Mouse (Mus musculus) CH12.LX (cell line): ENCODE results near the gene Znrf4. TPM values are rescaled to one million over a fixed set of nuclear protein-coding genes. Genes with fewer than 3 reads are reported as not detected.

ENCODE experiments used
- DNase-seq: peaks from one replicate; pipeline ENCODE4 v3.0.0-alpha.2; 2013; ENCODE audit errors: extremely low read depth
- H3K27ac ChIP-seq: 2 replicates; pipeline ENCODE4 v1.5.1; 2012; ENCODE audit warnings: low read depth, mild to moderate bottlenecking, control low read depth, moderate library complexity; ENCODE audit not compliant: insufficient read depth
- H3K27me3 ChIP-seq: replicated peaks from 2 replicates; pipeline ENCODE3; 2012; ENCODE audit warnings: inconsistent platforms
- H3K36me3 ChIP-seq, 2 experiments: replicated peaks in 1 of 2; 2 replicates each; pipeline versions ENCODE3 to v1.6.1; 2012; ENCODE audit warnings: inconsistent platforms in 1 of 2, low read length in 1 of 2, mild to moderate bottlenecking in 1 of 2, mixed read lengths in 1 of 2, moderate library complexity in 1 of 2; ENCODE audit not compliant: control insufficient read depth in 1 of 2, insufficient read depth in 1 of 2
- H3K4me1 ChIP-seq, 2 experiments: 2 replicates each; pipeline ENCODE4 v1.6.1; 2012; ENCODE audit warnings: inconsistent platforms in 1 of 2, moderate library complexity in 1 of 2; ENCODE audit not compliant: insufficient read depth in 2 of 2, control insufficient read depth in 1 of 2
- H3K4me2 ChIP-seq: 2 replicates; pipeline ENCODE4 v1.6.1; 2012; ENCODE audit warnings: low read depth, mild to moderate bottlenecking, control low read depth; ENCODE audit not compliant: poor library complexity, insufficient read depth, severe bottlenecking
- H3K4me3 ChIP-seq, 3 experiments: fragments of 150-350 bp in 1 of 3; sonication (generic) in 1 of 3; replicated peaks in 1 of 3; 2 replicates each; pipeline versions ENCODE3 to v1.5.1; 2011 to 2012; ENCODE audit warnings: low read depth in 2 of 3, low read length in 2 of 3, mild to moderate bottlenecking in 2 of 3, moderate library complexity in 2 of 3, control low read depth in 1 of 3, improper control_type of control experiment in 1 of 3, inconsistent platforms in 1 of 3, mixed read lengths in 1 of 3; ENCODE audit not compliant: poor library complexity in 1 of 3
- H3K79me2 ChIP-seq: replicated peaks from 2 replicates; pipeline ENCODE4 v1.6.1; 2012; ENCODE audit warnings: mild to moderate bottlenecking, moderate library complexity; ENCODE audit not compliant: control insufficient read depth, poor library complexity, insufficient read depth, severe bottlenecking; ENCODE audit errors: extremely low read depth
- H3K9ac ChIP-seq: 2 replicates; pipeline ENCODE4 v1.6.1; 2012; ENCODE audit warnings: low read depth, mild to moderate bottlenecking, control low read depth, moderate library complexity; ENCODE audit not compliant: insufficient read depth
- H3K9me3 ChIP-seq: replicated peaks from 2 replicates; pipeline ENCODE3; 2012; ENCODE audit warnings: low read length, inconsistent platforms, mixed read lengths
- BHLHE40 ChIP-seq: IDR thresholded peaks from 2 replicates; pipeline ENCODE4 v1.6.1; 2011; ENCODE audit warnings: mild to moderate bottlenecking, low read depth, low read length, improper control_type of control experiment
- CHD1 ChIP-seq: IDR thresholded peaks from 2 replicates; pipeline ENCODE4 v1.6.1; 2012; ENCODE audit warnings: low read depth, low read length, improper control_type of control experiment, inconsistent platforms
- CTCF ChIP-seq, 2 experiments: IDR thresholded peaks in 1 of 2; conservative IDR thresholded peaks in 1 of 2; 2 replicates each; pipeline ENCODE4 v1.5.1; 2011 to 2012; ENCODE audit warnings: low read depth in 2 of 2, low read length in 2 of 2, improper control_type of control experiment in 1 of 2, inconsistent platforms in 1 of 2, mild to moderate bottlenecking in 1 of 2, moderate library complexity in 1 of 2
- E2F4 ChIP-seq: IDR thresholded peaks from 2 replicates; pipeline ENCODE4 v1.6.1; 2011; ENCODE audit warnings: low read depth, low read length, improper control_type of control experiment; ENCODE audit not compliant: insufficient replicate concordance
- ELF1 ChIP-seq: IDR thresholded peaks from 2 replicates; pipeline ENCODE4 v1.6.1; 2014; ENCODE audit warnings: low read depth, mild to moderate bottlenecking, inconsistent platforms, low read length, improper control_type of control experiment
- EP300 ChIP-seq: IDR thresholded peaks from 2 replicates; pipeline ENCODE4 v1.6.1; 2011; ENCODE audit warnings: low read length, improper control_type of control experiment
- GABPA ChIP-seq: IDR thresholded peaks from 2 replicates; pipeline ENCODE4 v1.6.1; 2012; ENCODE audit warnings: low read depth, low read length, improper control_type of control experiment, inconsistent platforms; ENCODE audit not compliant: insufficient replicate concordance
- IRF4 ChIP-seq: IDR thresholded peaks from 2 replicates; pipeline ENCODE4 v1.6.1; 2014; ENCODE audit warnings: low read depth, mild to moderate bottlenecking, inconsistent platforms, low read length, improper control_type of control experiment
- JUN ChIP-seq: IDR thresholded peaks from 2 replicates; pipeline ENCODE4 v1.6.1; 2011; ENCODE audit warnings: low read depth, mild to moderate bottlenecking, low read length, improper control_type of control experiment, moderate library complexity; ENCODE audit not compliant: insufficient read depth
- JUND ChIP-seq: conservative IDR thresholded peaks from 2 replicates; pipeline ENCODE4 v1.6.1; 2011; ENCODE audit warnings: low read depth, low read length, improper control_type of control experiment
- KAT2A ChIP-seq: IDR thresholded peaks from 2 replicates; pipeline ENCODE4 v1.6.1; 2012; ENCODE audit warnings: low read length, improper control_type of control experiment, inconsistent platforms; ENCODE audit not compliant: insufficient replicate concordance
- MAX ChIP-seq: IDR thresholded peaks from 2 replicates; pipeline ENCODE4 v1.6.1; 2011; ENCODE audit warnings: low read length, improper control_type of control experiment
- MAZ ChIP-seq: IDR thresholded peaks from 2 replicates; pipeline ENCODE4 v1.6.1; 2012; ENCODE audit warnings: low read depth, mild to moderate bottlenecking, inconsistent platforms, low read length, improper control_type of control experiment, moderate library complexity
- MEF2A ChIP-seq: IDR thresholded peaks from 2 replicates; pipeline ENCODE4 v1.6.1; 2014; ENCODE audit warnings: low read depth, mild to moderate bottlenecking, inconsistent platforms, low read length, improper control_type of control experiment, borderline replicate concordance
- MXI1 ChIP-seq: IDR thresholded peaks from 2 replicates; pipeline ENCODE4 v1.6.1; 2011; ENCODE audit warnings: mild to moderate bottlenecking, low read depth, low read length, improper control_type of control experiment
- MYC ChIP-seq: IDR thresholded peaks from 2 replicates; pipeline ENCODE4 v1.6.1; 2011; ENCODE audit warnings: low read depth, mild to moderate bottlenecking, improper control_type of control experiment, low read length
- NELFE ChIP-seq: IDR thresholded peaks from 2 replicates; pipeline ENCODE4 v1.6.1; 2011; ENCODE audit warnings: low read depth, low read length, improper control_type of control experiment
- NRF1 ChIP-seq: IDR thresholded peaks from 2 replicates; pipeline ENCODE4 v1.6.1; 2014; ENCODE audit warnings: low read depth, mild to moderate bottlenecking, inconsistent platforms, low read length, improper control_type of control experiment, moderate library complexity
- PAX5 ChIP-seq: IDR thresholded peaks from 2 replicates; pipeline ENCODE4 v1.6.1; 2012; ENCODE audit warnings: low read length, inconsistent platforms, mixed read lengths
- POLR2A ChIP-seq: IDR thresholded peaks from 2 replicates; pipeline ENCODE4 v1.6.1; 2011; ENCODE audit warnings: low read depth, mild to moderate bottlenecking, improper control_type of control experiment, low read length
- POLR2AphosphoS2 ChIP-seq: IDR thresholded peaks from 2 replicates; pipeline ENCODE4 v1.6.1; 2011; ENCODE audit warnings: low read depth, low read length, improper control_type of control experiment
- RAD21 ChIP-seq: IDR thresholded peaks from 2 replicates; pipeline ENCODE4 v1.6.1; 2011; ENCODE audit warnings: low read depth, mild to moderate bottlenecking, low read length, improper control_type of control experiment, moderate library complexity
- RCOR1 ChIP-seq: conservative IDR thresholded peaks from 2 replicates; pipeline ENCODE4 v1.6.1; 2012; ENCODE audit warnings: low read depth, mild to moderate bottlenecking, inconsistent platforms, low read length, improper control_type of control experiment
- SIN3A ChIP-seq: IDR thresholded peaks from 2 replicates; pipeline ENCODE4 v1.6.1; 2012; ENCODE audit warnings: low read length, improper control_type of control experiment, inconsistent platforms
- SMC3 ChIP-seq: IDR thresholded peaks from 2 replicates; pipeline ENCODE4 v1.6.1; 2011; ENCODE audit warnings: low read depth, low read length, improper control_type of control experiment
- TBP ChIP-seq: conservative IDR thresholded peaks from 2 replicates; pipeline ENCODE4 v1.6.1; 2011; ENCODE audit warnings: low read depth, low read length, improper control_type of control experiment
- TCF12 ChIP-seq: IDR thresholded peaks from 2 replicates; pipeline ENCODE4 v1.6.1; 2014; ENCODE audit warnings: low read depth, mild to moderate bottlenecking, inconsistent platforms, low read length, improper control_type of control experiment
- USF1 ChIP-seq: IDR thresholded peaks from 2 replicates; pipeline ENCODE4 v1.6.1; 2014; ENCODE audit warnings: low read depth, mild to moderate bottlenecking, inconsistent platforms, low read length, improper control_type of control experiment
- USF2 ChIP-seq: conservative IDR thresholded peaks from 2 replicates; pipeline ENCODE4 v1.6.1; 2011; ENCODE audit warnings: low read depth, low read length, improper control_type of control experiment
- ZC3H11A ChIP-seq: IDR thresholded peaks from 2 replicates; pipeline ENCODE4 v1.6.1; 2012; ENCODE audit warnings: low read depth, mild to moderate bottlenecking, inconsistent platforms, low read length, improper control_type of control experiment
- ZKSCAN1 ChIP-seq: IDR thresholded peaks from 2 replicates; pipeline ENCODE4 v1.6.1; 2012; ENCODE audit warnings: low read depth, inconsistent platforms, low read length, improper control_type of control experiment, borderline replicate concordance
- ZNF384 ChIP-seq: IDR thresholded peaks from 2 replicates; pipeline ENCODE4 v1.6.1; 2012; ENCODE audit warnings: low read depth, low read length, improper control_type of control experiment, inconsistent platforms
- dilution Hi-C: fragments of 300-500 bp; cut with MboI; formaldehyde crosslinking; loops from 2 replicates; pipeline ENCODE4 v1.14.3; 2020; ENCODE audit warnings: low sequenced_read_pairs; ENCODE audit not compliant: extremely low pct_unique_long_range_greater_than_20kb, extremely low pct_ligation_motif_present
- in situ Hi-C: fragments of 300-500 bp; cut with MboI; formaldehyde crosslinking; loops from 3 replicates; pipeline ENCODE4 v1.14.3; 2019; ENCODE audit warnings: low sequenced_read_pairs, low pct_ligation_motif_present, low pct_unique_long_range_greater_than_20kb, mixed read lengths
- polyA plus RNA-seq: library from polyadenylated mRNA; unstranded; fragments of >175 nt; gene quantifications from 2 replicates; pipeline ENCODE4 v1.2.1, GENCODE M21; 2012; ENCODE audit warnings: low read depth; ENCODE audit not compliant: insufficient read length
- total RNA-seq, 2 experiments: library from RNA; depleted of rRNA; stranded (reverse); fragments of 300-350 nt in 1 of 2; fragments of >200 nt in 1 of 2; gene quantifications; 2 replicates each; pipeline ENCODE4 v1.2.3; 2012 to 2014

Gene Znrf4
- total and polyA plus RNA-seq, 3 experiments = not detected

- peaks cover 34% of the 10 kb centered on the region for H3K27me3 ChIP-seq
- no peaks in the 10 kb centered on the region for H3K36me3 ChIP-seq
- dilution Hi-C loops (no loop called here), in situ Hi-C loops (loop anchor here (5.0 kb wide), 1 partner anchor 120 kb away; no protein-coding TSS in a partner anchor)
- H3K27ac ChIP-seq = no peak overlapping the region
- no peak overlapping the region for H3K9ac ChIP-seq
- no peak overlapping the region for H3K4me3 ChIP-seq
- peaks cover under 1% of the 10 kb centered on the region for H3K9me3 ChIP-seq
- no peaks in the 10 kb centered on the region for H3K79me2 ChIP-seq
- TF ChIP-seq RCOR1 = no peak
- TF ChIP-seq USF1 = no peak
- no peak for TF ChIP-seq TBP
- TF ChIP-seq SIN3A = no peak
- no peak for TF ChIP-seq CHD1
- no peak for TF ChIP-seq POLR2AphosphoS2
- TF ChIP-seq USF2 = no peak
- no peak for TF ChIP-seq ZC3H11A
- DNase-seq = no peak
- H3K4me2 ChIP-seq = no peak overlapping the region
- H3K4me1 ChIP-seq = peaks cover 16 to 26% of the 10 kb centered on the region in 2 experiments
Observed at GRCm38 (mm10) chr17:56482671-56483070, 29.6 kb downstream of the Znrf4 start.

- Histone ChIP-seq H3K4me3 (no peak overlapping the region), H3K27me3 (peaks cover 24% of the 10 kb centered on the region), H3K36me3 (no peaks in the 10 kb centered on the region), H3K9ac (no peak overlapping the region), H3K4me1 (peaks cover 19 to 47% of the 10 kb centered on the region in 2 experiments), H3K27ac (no peak overlapping the region), H3K79me2 (peaks cover 4% of the 10 kb centered on the region; the same call in 1 of the 2 replicates), H3K9me3 (peaks cover 17% of the 10 kb centered on the region), H3K4me2 (peak overlapping the region; percentile 79; the same call in 1 of the 2 replicates)
- in situ Hi-C loops (no loop called here), dilution Hi-C loops (no loop called here)
- DNase-seq = peak; percentile 79
- TF ChIP-seq POLR2AphosphoS2 = no peak
- TF ChIP-seq IRF4 = peak; percentile 36; the same call in 1 of the 2 replicates
- no peak for TF ChIP-seq KAT2A
- TF ChIP-seq SMC3 = peak; percentile 93
- no peak for TF ChIP-seq CHD1
- no peak for TF ChIP-seq USF1
- TF ChIP-seq RCOR1 = no peak
- TF ChIP-seq E2F4 = no peak
- TF ChIP-seq MAZ = no peak
- no peak for TF ChIP-seq JUND
- TF ChIP-seq RAD21 = peak; percentile 76
- peak; percentile 94 for TF ChIP-seq MYC
- TF ChIP-seq MXI1 = no peak; the same call in none of the 2 replicates
- peak; percentile 32; the same call in 1 of the 2 replicates for TF ChIP-seq NELFE
- TF ChIP-seq ELF1 = no peak
- no peak for TF ChIP-seq TBP
- peak; percentile 91 for TF ChIP-seq MAX
- TF ChIP-seq GABPA = no peak
- TF ChIP-seq EP300 = no peak
- no peak for TF ChIP-seq ZNF384
- TF ChIP-seq TCF12 = no peak
- no peak for TF ChIP-seq MEF2A
- TF ChIP-seq CTCF (conservative IDR thresholded peaks at IDR 0.05 in 1 of 2, IDR thresholded peaks at IDR 0.05 in 1 of 2; ENCODE audit: low read depth in 2 of 2, low read length in 2 of 2) = peak; percentile 90 to 93
- peak; percentile 97 for TF ChIP-seq BHLHE40
- TF ChIP-seq POLR2A = no peak
- TF ChIP-seq SIN3A = no peak
- peak; percentile 58 for TF ChIP-seq ZC3H11A
- no peak for TF ChIP-seq PAX5
- 0 out of 2 replicates have a peak, but pooled peaks have one; percentile 30 for TF ChIP-seq NRF1
- TF ChIP-seq USF2 = no peak
- no peak for TF ChIP-seq JUN
- TF ChIP-seq ZKSCAN1 = no peak
Observed at GRCm38 (mm10) chr17:56479358-56479757, 32.9 kb downstream of the Znrf4 start.
